Mouse (Mus musculus) hindbrain, embryonic 14.5 days (tissue): ENCODE measurements at regions not wholly inside any gene's neighbourhood (a gene's known extent, or its start where the extent isn't known, plus 50 kb on each side); places are given as distances from the start of the nearest gene placed in this dataset.
A peak's percentile ranks its signal among the peaks of the same experiment; 100 is the strongest.

Source experiments
- ATAC-seq: fragments of 200-750 bp; cut with Nextera tagmentation; 2 replicates; pipeline ENCODE4 v1.8.0; 2017; ENCODE audit warnings: moderate number of reproducible peaks, mild to moderate bottlenecking, moderate TSS enrichment, moderate library complexity; ENCODE audit not compliant: low FRiP score
- DNase-seq: peaks from one replicate; pipeline ENCODE4 v3.0.0-alpha.2; 2015; ENCODE audit warnings: low spot score
- H3K27ac ChIP-seq: fragments of 300-500 bp; sonication (generic); 2 replicates; pipeline ENCODE4 v1.5.1; 2014; ENCODE audit warnings: mild to moderate bottlenecking, moderate library complexity
- H3K27me3 ChIP-seq: fragments of 300-500 bp; sonication (generic); 2 replicates; pipeline ENCODE4 v1.6.1; 2014; ENCODE audit warnings: mild to moderate bottlenecking, low read length, mixed read lengths; ENCODE audit not compliant: control insufficient read depth, insufficient read depth
- H3K36me3 ChIP-seq: fragments of 300-500 bp; sonication (generic); replicated peaks from 2 replicates; pipeline ENCODE4 v1.6.1; 2014; ENCODE audit not compliant: control insufficient read depth, insufficient read depth
- H3K4me1 ChIP-seq: fragments of 300-500 bp; sonication (generic); replicated peaks from 2 replicates; pipeline ENCODE4 v1.6.1; 2014; ENCODE audit warnings: antibody characterized with exemption, low read length, mixed read lengths; ENCODE audit not compliant: control insufficient read depth, insufficient read depth
- H3K4me2 ChIP-seq: fragments of 300-500 bp; sonication (generic); replicated peaks from 2 replicates; pipeline ENCODE4 v1.6.1; 2014; ENCODE audit warnings: mild to moderate bottlenecking, moderate library complexity
- H3K4me3 ChIP-seq: fragments of 300-500 bp; sonication (generic); replicated peaks from 2 replicates; pipeline ENCODE4 v1.5.1; 2014; ENCODE audit warnings: mild to moderate bottlenecking, low read length
- H3K9ac ChIP-seq: fragments of 300-500 bp; sonication (generic); 2 replicates; pipeline ENCODE4 v1.6.1; 2014
- H3K9me3 ChIP-seq: fragments of 300-500 bp; sonication (generic); 2 replicates; pipeline ENCODE4 v1.6.1; 2016; ENCODE audit warnings: low read length; ENCODE audit not compliant: control insufficient read depth
- WGBS: fragments of 180-500 bp; shearing (Covaris S2); extraction: QIAGEN DNeasy Blood & Tissue Kit; methylation state at CpG from one replicate; pipeline ENCODE4 v1.1.7; 2014; 5-methylcytosine and 5-hydroxymethylcytosine counted together

DNA sequence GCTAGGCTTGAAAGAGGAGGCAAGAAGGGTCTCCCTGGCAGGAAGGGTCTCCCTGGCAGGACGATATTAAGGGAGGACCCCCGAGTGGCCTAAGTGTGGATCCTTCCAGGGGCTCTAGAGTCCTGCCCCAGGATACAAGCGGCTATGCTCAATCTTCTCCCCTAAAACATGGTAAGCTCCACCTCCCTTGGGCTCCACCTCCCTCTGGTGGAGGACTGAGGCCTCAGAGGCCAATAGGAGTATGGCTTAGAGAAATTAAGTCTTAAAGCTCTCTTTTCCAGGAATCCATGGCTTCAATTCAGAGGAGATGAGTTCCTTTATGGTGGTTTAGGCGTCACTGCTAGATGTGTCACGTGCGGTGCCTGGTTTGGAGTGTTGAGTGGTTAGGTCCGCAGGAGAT lies 291.7 kb upstream of the Eif4g2 start:
- H3K27ac ChIP-seq = no peak overlapping the region
- DNase-seq (no peak), ATAC-seq (no peak)
- no peak overlapping the region for H3K4me3 ChIP-seq
- no peaks in the 10 kb centered on the region for H3K9me3 ChIP-seq
- peaks cover 17% of the 10 kb centered on the region for H3K4me1 ChIP-seq
- H3K27me3 ChIP-seq = no peaks in the 10 kb centered on the region
- H3K9ac ChIP-seq = no peak overlapping the region
- H3K4me2 ChIP-seq = no peak overlapping the region
- H3K36me3 ChIP-seq = no peaks in the 10 kb centered on the region
- 89% methylated on average over 7 of the region's 7 CpGs for WGBS

DNA sequence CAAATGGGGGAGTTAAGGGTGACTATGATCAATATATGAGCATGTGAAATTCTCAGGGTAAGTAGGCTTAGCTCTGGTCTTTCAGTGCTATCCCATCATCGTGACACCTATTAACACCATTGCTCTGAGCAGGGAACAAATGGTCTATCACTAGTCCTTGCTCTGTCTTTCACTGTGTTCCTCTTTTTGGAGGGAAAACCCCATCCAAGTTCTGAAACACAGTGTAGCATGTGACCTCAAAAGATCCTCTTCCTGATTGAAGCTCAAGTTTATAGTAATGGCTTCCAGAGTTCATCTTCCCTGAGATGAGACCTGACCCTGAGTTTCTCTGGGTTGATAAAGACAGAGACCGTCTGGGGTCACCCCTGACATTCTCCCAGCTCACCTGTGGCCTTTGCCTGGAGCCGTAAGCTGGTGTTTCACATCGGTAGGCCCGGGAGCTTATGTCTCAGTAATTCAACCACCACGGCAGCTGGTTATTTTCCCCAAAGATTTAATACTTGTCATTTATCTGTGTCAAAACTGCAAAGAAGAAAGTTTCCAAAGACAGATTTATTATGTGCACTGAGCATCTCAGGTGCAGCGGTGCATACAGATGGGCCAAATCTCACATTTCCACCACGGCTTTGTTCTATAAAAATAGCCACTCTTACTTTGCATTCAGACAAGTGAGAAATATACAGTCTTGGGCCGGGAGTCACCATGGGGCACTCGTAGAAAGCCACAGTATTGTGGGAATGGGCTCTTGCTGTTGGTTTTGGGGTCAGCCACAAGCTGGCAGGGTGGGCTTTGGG lies 290.7 kb upstream of the Eif4g2 start:
- H3K4me2 ChIP-seq = no peak overlapping the region
- H3K36me3 ChIP-seq = no peaks in the 10 kb centered on the region
- ATAC-seq (no peak), DNase-seq (no peak)
- no peaks in the 10 kb centered on the region for H3K9me3 ChIP-seq
- no peak overlapping the region for H3K9ac ChIP-seq
- H3K4me1 ChIP-seq = peaks cover 17% of the 10 kb centered on the region
- H3K27me3 ChIP-seq = no peaks in the 10 kb centered on the region
- no peak overlapping the region for H3K27ac ChIP-seq
- WGBS = 52% methylated on average over 10 of the region's 10 CpGs
- no peak overlapping the region for H3K4me3 ChIP-seq

DNA sequence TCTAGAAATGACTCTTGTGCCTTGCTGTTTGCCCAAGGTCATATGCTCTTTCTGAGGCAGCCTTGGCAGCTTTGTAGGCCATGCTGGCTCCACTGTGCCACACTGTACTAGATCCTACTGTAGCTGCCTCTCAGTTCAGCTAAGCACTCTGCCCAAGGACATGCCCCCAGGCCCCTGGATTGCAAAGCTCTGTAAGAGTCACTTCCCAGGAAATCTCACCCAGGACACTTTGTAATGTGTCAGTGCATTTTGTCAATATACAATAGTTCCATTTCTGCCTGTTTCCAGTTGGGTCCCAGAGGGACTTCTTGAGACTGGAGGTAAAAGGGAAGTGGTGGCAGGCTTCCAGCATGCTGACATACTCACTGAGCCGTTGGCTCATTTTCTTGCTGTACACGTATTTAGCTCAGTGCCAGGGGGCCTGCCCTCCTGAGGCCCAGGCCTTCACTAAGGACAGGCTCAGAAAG lies 287.6 kb upstream of the Eif4g2 start:
- H3K4me1 ChIP-seq = peaks cover 17% of the 10 kb centered on the region
- H3K9me3 ChIP-seq = no peaks in the 10 kb centered on the region
- H3K36me3 ChIP-seq = no peaks in the 10 kb centered on the region
- H3K9ac ChIP-seq = no peak overlapping the region
- no peaks in the 10 kb centered on the region for H3K27me3 ChIP-seq
- H3K4me3 ChIP-seq = no peak overlapping the region
- ATAC-seq = peak; percentile 64; the same call in 1 of the 2 replicates
- 32% methylated on average over 2 of the region's 2 CpGs for WGBS
- DNase-seq = peak; percentile 62
- no peak overlapping the region for H3K4me2 ChIP-seq
- peak overlapping the region; percentile 26; the same call in 1 of the 2 replicates for H3K27ac ChIP-seq

GRCm38 (mm10) chr7:111368296-111369004 lies 285.6 kb upstream of the Eif4g2 start:
- ATAC-seq (no peak), DNase-seq (no peak)
- no peaks in the 10 kb centered on the region for H3K27me3 ChIP-seq
- no peak overlapping the region for H3K4me3 ChIP-seq
- WGBS = 76% methylated on average over 2 of the region's 2 CpGs
- no peak overlapping the region for H3K27ac ChIP-seq
- H3K9me3 ChIP-seq = no peaks in the 10 kb centered on the region
- no peak overlapping the region for H3K9ac ChIP-seq
- no peaks in the 10 kb centered on the region for H3K36me3 ChIP-seq
- H3K4me1 ChIP-seq = peaks cover 11% of the 10 kb centered on the region
- H3K4me2 ChIP-seq = no peak overlapping the region

DNA sequence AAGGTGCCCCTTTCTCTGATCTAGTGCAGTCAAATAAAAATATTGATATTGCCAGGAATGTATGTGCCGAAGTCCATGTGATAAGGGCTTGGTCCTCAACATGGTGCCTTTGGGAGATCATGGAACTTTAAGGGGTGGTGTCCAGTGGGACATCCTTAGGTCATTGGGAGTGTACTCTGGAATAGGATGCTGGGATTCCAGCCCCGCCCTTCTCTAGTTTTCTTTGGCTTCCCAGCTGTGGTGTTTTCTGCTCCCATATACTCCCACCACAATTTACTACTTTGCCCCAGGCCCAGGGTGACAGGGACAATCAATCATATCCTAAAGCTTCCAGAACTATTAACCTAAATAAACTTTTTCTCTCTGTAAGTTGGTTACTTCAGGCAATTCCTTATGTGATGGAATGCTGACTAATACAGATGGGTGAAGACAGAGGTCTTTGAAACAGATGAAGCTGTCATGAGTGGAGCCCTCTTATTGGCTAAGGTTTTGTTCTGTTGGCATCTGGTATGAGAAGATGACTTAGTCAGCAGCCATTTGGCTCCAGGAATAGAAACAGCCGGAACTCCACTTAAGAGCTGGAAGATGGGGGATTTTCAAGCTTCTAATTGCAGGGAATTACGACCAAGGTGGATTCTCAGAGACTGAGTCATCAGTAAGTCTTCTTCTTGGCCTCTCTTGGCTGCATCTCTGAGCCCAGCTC lies 284.3 kb upstream of the Eif4g2 start:
- no peak overlapping the region for H3K9ac ChIP-seq
- H3K27me3 ChIP-seq = no peaks in the 10 kb centered on the region
- no peaks in the 10 kb centered on the region for H3K36me3 ChIP-seq
- peaks cover 11% of the 10 kb centered on the region for H3K4me1 ChIP-seq
- 83% methylated on average over 4 of the region's 4 CpGs for WGBS
- no peak overlapping the region for H3K27ac ChIP-seq
- H3K9me3 ChIP-seq = no peaks in the 10 kb centered on the region
- H3K4me3 ChIP-seq = no peak overlapping the region
- H3K4me2 ChIP-seq = no peak overlapping the region
- ATAC-seq (no peak), DNase-seq (no peak)

DNA sequence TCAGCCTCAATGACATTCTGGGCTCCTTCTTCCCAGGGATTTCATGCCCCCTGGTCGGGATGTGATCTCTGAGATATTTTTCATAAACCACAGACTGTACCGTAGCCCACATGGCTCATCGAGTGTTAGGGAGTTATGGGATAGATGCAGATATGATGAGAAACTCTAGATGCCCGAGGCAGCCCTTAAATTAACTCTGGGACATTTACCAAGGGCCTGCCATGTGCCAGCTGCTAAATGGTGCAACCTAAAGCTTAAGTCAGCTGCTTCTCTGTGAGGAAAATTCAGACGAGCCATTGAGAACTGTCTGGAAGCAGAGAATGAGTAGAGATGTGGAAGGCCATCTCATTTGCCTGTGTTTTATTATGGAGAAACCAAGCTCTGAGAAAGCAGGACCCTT lies 282.6 kb upstream of the Eif4g2 start:
- 60% methylated on average over 5 of the region's 5 CpGs for WGBS
- DNase-seq = no peak
- H3K27ac ChIP-seq = no peak overlapping the region

GRCm38 (mm10) chr7:111363206-111363605 lies 280.4 kb upstream of the Eif4g2 start:
- DNase-seq (no peak), ATAC-seq (no peak)
- Histone ChIP-seq H3K4me3 (no peak overlapping the region), H3K27ac (no peak overlapping the region), H3K9me3 (no peaks in the 10 kb centered on the region), H3K36me3 (no peaks in the 10 kb centered on the region), H3K4me1 (no peaks in the 10 kb centered on the region), H3K4me2 (no peak overlapping the region), H3K9ac (no peak overlapping the region), H3K27me3 (no peaks in the 10 kb centered on the region)
- WGBS = 86% methylated on average over 5 of the region's 5 CpGs

More for the DNA sequence above, 282.6 kb upstream of the Eif4g2 start:
- no peaks in the 10 kb centered on the region for H3K27me3 ChIP-seq
- no peak overlapping the region for H3K4me3 ChIP-seq
- H3K9ac ChIP-seq = no peak overlapping the region
- H3K36me3 ChIP-seq = no peaks in the 10 kb centered on the region
- no peaks in the 10 kb centered on the region for H3K9me3 ChIP-seq
- no peak overlapping the region for H3K4me2 ChIP-seq
- peaks cover 4% of the 10 kb centered on the region for H3K4me1 ChIP-seq
- ATAC-seq = no peak

GRCm38 (mm10) chr7:111362646-111363045 lies 279.8 kb upstream of the Eif4g2 start:
- no peak overlapping the region for H3K27ac ChIP-seq
- H3K4me2 ChIP-seq = no peak overlapping the region
- WGBS = 84% methylated on average over 4 of the region's 4 CpGs
- no peaks in the 10 kb centered on the region for H3K9me3 ChIP-seq
- no peak overlapping the region for H3K4me3 ChIP-seq
- DNase-seq (no peak), ATAC-seq (no peak)
- H3K27me3 ChIP-seq = no peaks in the 10 kb centered on the region
- no peaks in the 10 kb centered on the region for H3K36me3 ChIP-seq
- H3K9ac ChIP-seq = no peak overlapping the region
- no peaks in the 10 kb centered on the region for H3K4me1 ChIP-seq

GRCm38 (mm10) chr7:111355088-111355656 lies 272.3 kb upstream of the Eif4g2 start:
- no peaks in the 10 kb centered on the region for H3K36me3 ChIP-seq
- no peaks in the 10 kb centered on the region for H3K4me1 ChIP-seq
- H3K4me3 ChIP-seq = no peak overlapping the region
- H3K9ac ChIP-seq = no peak overlapping the region
- H3K9me3 ChIP-seq = no peaks in the 10 kb centered on the region
- DNase-seq (no peak), ATAC-seq (no peak)
- H3K27ac ChIP-seq = no peak overlapping the region
- H3K4me2 ChIP-seq = no peak overlapping the region
- no peaks in the 10 kb centered on the region for H3K27me3 ChIP-seq
- 90% methylated on average over 2 of the region's 2 CpGs for WGBS
